Mouse (Mus musculus) CH12.LX (cell line): ENCODE data around the gene C77080. TPM values are rescaled to one million over a fixed set of nuclear protein-coding genes. Genes with fewer than 3 reads are reported as not detected.

Experiments used
- DNase-seq: peaks from one replicate; pipeline ENCODE4 v3.0.0-alpha.2; 2013; ENCODE audit errors: extremely low read depth
- H3K27ac ChIP-seq: 2 replicates; pipeline ENCODE4 v1.5.1; 2012; ENCODE audit warnings: low read depth, mild to moderate bottlenecking, control low read depth, moderate library complexity; ENCODE audit not compliant: insufficient read depth
- H3K27me3 ChIP-seq: replicated peaks from 2 replicates; pipeline ENCODE3; 2012; ENCODE audit warnings: inconsistent platforms
- H3K36me3 ChIP-seq, 2 experiments: replicated peaks in 1 of 2; 2 replicates each; pipeline versions ENCODE3 to v1.6.1; 2012; ENCODE audit warnings: inconsistent platforms in 1 of 2, low read length in 1 of 2, mild to moderate bottlenecking in 1 of 2, mixed read lengths in 1 of 2, moderate library complexity in 1 of 2; ENCODE audit not compliant: control insufficient read depth in 1 of 2, insufficient read depth in 1 of 2
- H3K4me1 ChIP-seq, 2 experiments: 2 replicates each; pipeline ENCODE4 v1.6.1; 2012; ENCODE audit warnings: inconsistent platforms in 1 of 2, moderate library complexity in 1 of 2; ENCODE audit not compliant: insufficient read depth in 2 of 2, control insufficient read depth in 1 of 2
- H3K4me2 ChIP-seq: 2 replicates; pipeline ENCODE4 v1.6.1; 2012; ENCODE audit warnings: low read depth, mild to moderate bottlenecking, control low read depth; ENCODE audit not compliant: poor library complexity, insufficient read depth, severe bottlenecking
- H3K4me3 ChIP-seq, 3 experiments: fragments of 150-350 bp in 1 of 3; sonication (generic) in 1 of 3; replicated peaks in 1 of 3; 2 replicates each; pipeline versions ENCODE3 to v1.5.1; 2011 to 2012; ENCODE audit warnings: low read depth in 2 of 3, low read length in 2 of 3, mild to moderate bottlenecking in 2 of 3, moderate library complexity in 2 of 3, control low read depth in 1 of 3, improper control_type of control experiment in 1 of 3, inconsistent platforms in 1 of 3, mixed read lengths in 1 of 3; ENCODE audit not compliant: poor library complexity in 1 of 3
- H3K79me2 ChIP-seq: replicated peaks from 2 replicates; pipeline ENCODE4 v1.6.1; 2012; ENCODE audit warnings: mild to moderate bottlenecking, moderate library complexity; ENCODE audit not compliant: control insufficient read depth, poor library complexity, insufficient read depth, severe bottlenecking; ENCODE audit errors: extremely low read depth
- H3K9ac ChIP-seq: 2 replicates; pipeline ENCODE4 v1.6.1; 2012; ENCODE audit warnings: low read depth, mild to moderate bottlenecking, control low read depth, moderate library complexity; ENCODE audit not compliant: insufficient read depth
- H3K9me3 ChIP-seq: replicated peaks from 2 replicates; pipeline ENCODE3; 2012; ENCODE audit warnings: low read length, inconsistent platforms, mixed read lengths
- CHD1 ChIP-seq: IDR thresholded peaks from 2 replicates; pipeline ENCODE4 v1.6.1; 2012; ENCODE audit warnings: low read depth, low read length, improper control_type of control experiment, inconsistent platforms
- CTCF ChIP-seq, 2 experiments: IDR thresholded peaks in 1 of 2; conservative IDR thresholded peaks in 1 of 2; 2 replicates each; pipeline ENCODE4 v1.5.1; 2011 to 2012; ENCODE audit warnings: low read depth in 2 of 2, low read length in 2 of 2, improper control_type of control experiment in 1 of 2, inconsistent platforms in 1 of 2, mild to moderate bottlenecking in 1 of 2, moderate library complexity in 1 of 2
- E2F4 ChIP-seq: IDR thresholded peaks from 2 replicates; pipeline ENCODE4 v1.6.1; 2011; ENCODE audit warnings: low read depth, low read length, improper control_type of control experiment; ENCODE audit not compliant: insufficient replicate concordance
- ETS1 ChIP-seq: conservative IDR thresholded peaks from 2 replicates; pipeline ENCODE4 v1.6.1; 2012; ENCODE audit warnings: low read depth, mild to moderate bottlenecking, inconsistent platforms, low read length, improper control_type of control experiment, moderate library complexity
- HCFC1 ChIP-seq: IDR thresholded peaks from 2 replicates; pipeline ENCODE4 v1.6.1; 2012; ENCODE audit warnings: low read depth, mild to moderate bottlenecking, inconsistent platforms, low read length, improper control_type of control experiment
- KAT2A ChIP-seq: IDR thresholded peaks from 2 replicates; pipeline ENCODE4 v1.6.1; 2012; ENCODE audit warnings: low read length, improper control_type of control experiment, inconsistent platforms; ENCODE audit not compliant: insufficient replicate concordance
- MAFK ChIP-seq: IDR thresholded peaks from 2 replicates; pipeline ENCODE4 v1.6.1; 2011; ENCODE audit warnings: low read length, improper control_type of control experiment; ENCODE audit not compliant: insufficient replicate concordance
- MAX ChIP-seq: IDR thresholded peaks from 2 replicates; pipeline ENCODE4 v1.6.1; 2011; ENCODE audit warnings: low read length, improper control_type of control experiment
- MEF2A ChIP-seq: IDR thresholded peaks from 2 replicates; pipeline ENCODE4 v1.6.1; 2014; ENCODE audit warnings: low read depth, mild to moderate bottlenecking, inconsistent platforms, low read length, improper control_type of control experiment, borderline replicate concordance
- MXI1 ChIP-seq: IDR thresholded peaks from 2 replicates; pipeline ENCODE4 v1.6.1; 2011; ENCODE audit warnings: mild to moderate bottlenecking, low read depth, low read length, improper control_type of control experiment
- MYC ChIP-seq: IDR thresholded peaks from 2 replicates; pipeline ENCODE4 v1.6.1; 2011; ENCODE audit warnings: low read depth, mild to moderate bottlenecking, improper control_type of control experiment, low read length
- NRF1 ChIP-seq: IDR thresholded peaks from 2 replicates; pipeline ENCODE4 v1.6.1; 2014; ENCODE audit warnings: low read depth, mild to moderate bottlenecking, inconsistent platforms, low read length, improper control_type of control experiment, moderate library complexity
- POLR2AphosphoS2 ChIP-seq: IDR thresholded peaks from 2 replicates; pipeline ENCODE4 v1.6.1; 2011; ENCODE audit warnings: low read depth, low read length, improper control_type of control experiment
- SMC3 ChIP-seq: IDR thresholded peaks from 2 replicates; pipeline ENCODE4 v1.6.1; 2011; ENCODE audit warnings: low read depth, low read length, improper control_type of control experiment
- USF2 ChIP-seq: conservative IDR thresholded peaks from 2 replicates; pipeline ENCODE4 v1.6.1; 2011; ENCODE audit warnings: low read depth, low read length, improper control_type of control experiment
- dilution Hi-C: fragments of 300-500 bp; cut with MboI; formaldehyde crosslinking; loops from 2 replicates; pipeline ENCODE4 v1.14.3; 2020; ENCODE audit warnings: low sequenced_read_pairs; ENCODE audit not compliant: extremely low pct_unique_long_range_greater_than_20kb, extremely low pct_ligation_motif_present
- in situ Hi-C: fragments of 300-500 bp; cut with MboI; formaldehyde crosslinking; loops from 3 replicates; pipeline ENCODE4 v1.14.3; 2019; ENCODE audit warnings: low sequenced_read_pairs, low pct_ligation_motif_present, low pct_unique_long_range_greater_than_20kb, mixed read lengths
- polyA plus RNA-seq: library from polyadenylated mRNA; unstranded; fragments of >175 nt; gene quantifications from 2 replicates; pipeline ENCODE4 v1.2.1, GENCODE M21; 2012; ENCODE audit warnings: low read depth; ENCODE audit not compliant: insufficient read length
- total RNA-seq, 2 experiments: library from RNA; depleted of rRNA; stranded (reverse); fragments of 300-350 nt in 1 of 2; fragments of >200 nt in 1 of 2; gene quantifications; 2 replicates each; pipeline ENCODE4 v1.2.3; 2012 to 2014

Gene C77080
- total and polyA plus RNA-seq, 3 experiments: 0.38 to 1.1 TPM; not detected in 1

DNA sequence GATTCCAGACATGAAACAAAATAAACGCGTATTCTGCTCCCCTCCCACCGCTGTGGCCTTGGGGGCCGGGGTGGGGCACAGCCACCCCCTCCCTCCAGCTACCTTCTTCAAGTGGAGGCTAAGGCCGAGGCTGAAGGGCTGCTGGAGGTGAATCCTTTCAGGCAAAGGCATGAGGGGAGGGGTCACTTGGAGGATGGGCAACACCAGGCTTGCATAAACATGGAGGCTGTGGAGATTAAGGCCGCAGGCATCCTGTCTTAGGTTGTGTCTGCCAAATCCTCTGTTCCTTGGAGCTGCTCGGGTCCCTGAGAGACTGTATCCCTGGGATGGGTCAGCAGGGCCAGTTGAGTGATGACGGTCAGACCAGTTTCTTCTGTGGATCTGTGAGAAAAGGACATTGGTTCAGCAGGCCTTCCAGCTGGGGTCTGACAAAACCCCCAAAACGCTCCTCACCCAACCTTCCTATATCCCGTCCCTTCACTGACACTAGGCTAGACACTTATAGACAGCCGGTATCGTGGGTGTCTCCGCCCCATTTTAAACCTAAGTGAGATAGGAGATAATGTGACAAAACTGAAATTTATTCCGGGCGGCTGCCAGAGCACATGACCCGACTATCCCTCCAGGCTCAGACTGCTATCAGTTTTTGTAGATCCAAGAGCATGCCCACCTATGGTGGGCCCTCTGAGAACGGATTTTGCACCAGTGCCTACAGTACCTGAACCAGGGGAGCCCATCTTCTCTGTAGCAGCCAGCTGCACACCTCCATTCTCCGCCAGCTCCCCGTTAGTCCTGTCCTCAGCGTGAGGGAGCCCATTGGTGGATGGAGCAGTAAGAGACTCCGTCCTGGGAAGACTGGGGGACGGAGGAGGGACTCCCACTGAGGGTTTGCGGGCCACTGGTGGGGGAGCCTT lies 39.9 kb downstream of the C77080 start:
- Histone ChIP-seq H3K9ac (no peak overlapping the region), H3K4me3 (no peak overlapping the region), H3K27ac (no peak overlapping the region), H3K36me3 (peaks cover 34 to 68% of the 10 kb centered on the region in 2 experiments), H3K4me2 (no peak overlapping the region), H3K27me3 (no peaks in the 10 kb centered on the region), H3K9me3 (no peaks in the 10 kb centered on the region), H3K4me1 (no peaks in the 10 kb centered on the region), H3K79me2 (no peaks in the 10 kb centered on the region)
- DNase-seq: no peak
- in situ Hi-C loops: loop anchor here (5.0 kb wide), 1 partner anchor 36 kb away; no protein-coding TSS in a partner anchor
- dilution Hi-C loops: no loop called here
- TF ChIP-seq NRF1 (no peak), POLR2AphosphoS2 (0 out of 2 replicates have a peak, but pooled peaks have one; percentile 20), SMC3 (no peak)

DNA sequence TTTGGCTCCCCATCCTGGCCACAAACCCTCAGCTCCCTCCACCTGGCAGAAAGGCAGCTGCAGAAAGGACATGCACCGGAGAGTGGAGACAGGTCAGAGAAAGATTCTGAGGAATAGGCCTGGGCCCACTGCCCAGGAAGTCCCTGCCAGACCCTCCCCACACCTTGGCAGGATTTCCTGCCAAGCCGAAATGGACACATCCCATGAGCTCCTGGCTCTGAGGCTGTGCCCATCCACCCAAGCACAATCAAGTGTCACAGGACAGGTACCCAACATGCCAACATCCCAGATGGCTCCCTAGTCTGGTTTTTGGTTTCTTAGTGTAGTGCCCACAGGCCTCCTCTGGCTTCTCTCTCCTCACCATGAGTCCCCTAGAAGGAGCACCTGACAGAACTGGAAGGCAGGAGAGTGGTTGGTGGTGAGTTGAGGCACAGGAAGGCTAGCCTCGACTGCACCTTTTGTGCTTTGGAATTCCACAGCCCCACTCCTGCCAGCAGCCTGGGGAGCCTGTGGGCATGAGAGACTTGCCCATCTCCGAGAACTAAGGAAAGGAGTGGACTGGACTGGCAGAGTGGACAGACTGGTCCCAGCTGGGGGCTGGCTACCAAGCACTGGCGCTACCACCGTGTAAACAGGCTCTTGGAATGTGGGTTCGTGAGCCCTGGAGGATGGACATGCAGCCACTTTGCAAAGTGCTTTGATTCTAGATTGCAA lies 40.7 kb downstream of the C77080 start:
- H3K27me3 ChIP-seq: no peaks in the 10 kb centered on the region
- H3K9ac ChIP-seq: no peak overlapping the region
- H3K79me2 ChIP-seq: no peaks in the 10 kb centered on the region
- H3K4me3 ChIP-seq: no peak overlapping the region
- TF ChIP-seq USF2: no peak
- TF ChIP-seq NRF1: no peak
- no peak for TF ChIP-seq E2F4
- TF ChIP-seq MAFK: no peak
- no peak for TF ChIP-seq MAX
- no peak for TF ChIP-seq CTCF (conservative IDR thresholded peaks at IDR 0.05 in 1 of 2, IDR thresholded peaks at IDR 0.05 in 1 of 2; ENCODE audit: low read depth in 2 of 2, low read length in 2 of 2)
- H3K9me3 ChIP-seq: no peaks in the 10 kb centered on the region
- no peak overlapping the region for H3K27ac ChIP-seq
- no peak overlapping the region for H3K4me2 ChIP-seq
- H3K36me3 ChIP-seq: peaks cover 41 to 76% of the 10 kb centered on the region in 2 experiments
- dilution Hi-C loops: no loop called here
- in situ Hi-C loops: loop anchor here (5.0 kb wide), 1 partner anchor 37 kb away; no protein-coding TSS in a partner anchor
- no peak for DNase-seq
- H3K4me1 ChIP-seq: no peaks in the 10 kb centered on the region

DNA sequence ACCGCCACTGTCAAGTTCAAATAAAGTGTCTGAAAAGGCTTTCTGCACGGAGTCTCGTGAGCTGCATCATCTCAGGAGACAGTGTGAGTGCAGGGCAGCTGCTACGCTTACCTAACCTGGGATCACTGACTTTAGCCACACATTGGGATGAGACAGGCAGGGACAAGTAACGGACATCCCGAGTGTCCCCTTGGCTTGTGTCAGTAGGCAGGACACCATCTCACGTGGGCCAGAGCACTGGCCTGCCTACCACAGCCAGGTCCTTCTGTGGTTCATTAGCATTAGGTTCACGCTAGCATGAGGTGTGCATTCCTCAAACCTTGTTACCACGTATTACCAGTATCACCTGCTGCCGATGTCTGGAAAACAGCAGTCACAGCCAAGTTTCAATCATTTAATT lies 42.0 kb downstream of the C77080 start:
- dilution Hi-C loops: no loop called here
- no peak overlapping the region for H3K4me3 ChIP-seq
- H3K4me2 ChIP-seq: no peak overlapping the region
- peaks cover 54 to 89% of the 10 kb centered on the region in 2 experiments for H3K36me3 ChIP-seq
- H3K27ac ChIP-seq: no peak overlapping the region
- no peak overlapping the region for H3K9ac ChIP-seq
- no peak for TF ChIP-seq KAT2A
- no peak for TF ChIP-seq CHD1
- no peak for TF ChIP-seq HCFC1
- TF ChIP-seq E2F4: no peak
- TF ChIP-seq MYC: no peak
- no peak for TF ChIP-seq MEF2A
- no peak for TF ChIP-seq ETS1
- no peak for TF ChIP-seq MXI1
- TF ChIP-seq MAFK: no peak
- H3K4me1 ChIP-seq: no peaks in the 10 kb centered on the region
- no peak for DNase-seq
- H3K27me3 ChIP-seq: no peaks in the 10 kb centered on the region
- no peaks in the 10 kb centered on the region for H3K79me2 ChIP-seq
- in situ Hi-C loops: loop anchor here (10.0 kb wide), 1 partner anchor 236 kb away; no protein-coding TSS in a partner anchor
- no peaks in the 10 kb centered on the region for H3K9me3 ChIP-seq
